Mouse (Mus musculus): ENCODE measurements at regions not wholly inside any gene's neighbourhood (a gene's known extent, or its start where the extent isn't known, plus 50 kb on each side); places are given as distances from the start of the nearest gene placed in this dataset.

- no peak overlapping the region for H3K9ac ChIP-seq (ENCODE audit: low read length)
- H3K27me3 ChIP-seq (replicated peaks; ENCODE audit: control insufficient read depth, insufficient read depth, low read length) = no peaks in the 10 kb centered on the region
- H3K36me3 ChIP-seq (ENCODE audit: control insufficient read depth, insufficient read depth, low read length) = no peaks in the 10 kb centered on the region
- DNase-seq (ENCODE audit: low spot score) = peak; percentile 50
- H3K27ac ChIP-seq (ENCODE audit: low read depth, low read length) = no peak overlapping the region
- WGBS = 33% methylated on average over 2 of the region's 2 CpGs
- H3K4me3 ChIP-seq (ENCODE audit: low read depth, low read length) = no peak overlapping the region
- peak; percentile 62; the same call in 1 of the 2 replicates for ATAC-seq
- no peaks in the 10 kb centered on the region for H3K4me1 ChIP-seq (ENCODE audit: control insufficient read depth, insufficient read depth, low read length)
- no peak overlapping the region for H3K4me2 ChIP-seq (ENCODE audit: low read length)
- no peaks in the 10 kb centered on the region for H3K9me3 ChIP-seq (replicated peaks; ENCODE audit: control insufficient read depth, low read length)
These were observed 642.3 kb downstream of the Actrt1 start for GRCm38 (mm10) chrX:46971116-46971515.

- peak; percentile 48; the same call in 1 of the 2 replicates for ATAC-seq
- DNase-seq (ENCODE audit: low spot score) = peak; percentile 52
- no peak overlapping the region for H3K4me2 ChIP-seq (ENCODE audit: low read length)
- no peak overlapping the region for H3K4me3 ChIP-seq (ENCODE audit: low read depth, low read length)
- H3K27me3 ChIP-seq (replicated peaks; ENCODE audit: control insufficient read depth, insufficient read depth, low read length) = no peaks in the 10 kb centered on the region
- H3K9me3 ChIP-seq (replicated peaks; ENCODE audit: control insufficient read depth, low read length) = no peaks in the 10 kb centered on the region
- H3K27ac ChIP-seq (ENCODE audit: low read depth, low read length) = no peak overlapping the region
- no peaks in the 10 kb centered on the region for H3K4me1 ChIP-seq (ENCODE audit: control insufficient read depth, insufficient read depth, low read length)
- no peaks in the 10 kb centered on the region for H3K36me3 ChIP-seq (ENCODE audit: control insufficient read depth, insufficient read depth, low read length)
- H3K9ac ChIP-seq (ENCODE audit: low read length) = no peak overlapping the region
These were observed 670.2 kb downstream of the Actrt1 start for GRCm38 (mm10) chrX:46998961-46999360.

GRCm38 (mm10) chrX:47009476-47009875, 680.7 kb downstream of the Actrt1 start:
- no peaks in the 10 kb centered on the region for H3K27me3 ChIP-seq (replicated peaks; ENCODE audit: control insufficient read depth, insufficient read depth, low read length)
- WGBS = 77% methylated on average over 4 of the region's 4 CpGs
- H3K36me3 ChIP-seq (ENCODE audit: control insufficient read depth, insufficient read depth, low read length) = no peaks in the 10 kb centered on the region
- no peak for ATAC-seq
- no peak overlapping the region for H3K27ac ChIP-seq (ENCODE audit: low read depth, low read length)
- no peaks in the 10 kb centered on the region for H3K9me3 ChIP-seq (replicated peaks; ENCODE audit: control insufficient read depth, low read length)
- H3K9ac ChIP-seq (ENCODE audit: low read length) = no peak overlapping the region
- no peak for DNase-seq (ENCODE audit: low spot score)
- no peak overlapping the region for H3K4me3 ChIP-seq (ENCODE audit: low read depth, low read length)
- no peak overlapping the region for H3K4me2 ChIP-seq (ENCODE audit: low read length)
- no peaks in the 10 kb centered on the region for H3K4me1 ChIP-seq (ENCODE audit: control insufficient read depth, insufficient read depth, low read length)

GRCm38 (mm10) chrX:47010087-47010486, 681.3 kb downstream of the Actrt1 start:
- H3K36me3 ChIP-seq (ENCODE audit: control insufficient read depth, insufficient read depth, low read length) = no peaks in the 10 kb centered on the region
- no peaks in the 10 kb centered on the region for H3K27me3 ChIP-seq (replicated peaks; ENCODE audit: control insufficient read depth, insufficient read depth, low read length)
- H3K9ac ChIP-seq (ENCODE audit: low read length) = no peak overlapping the region
- no peak overlapping the region for H3K27ac ChIP-seq (ENCODE audit: low read depth, low read length)
- no peak overlapping the region for H3K4me2 ChIP-seq (ENCODE audit: low read length)
- no peaks in the 10 kb centered on the region for H3K4me1 ChIP-seq (ENCODE audit: control insufficient read depth, insufficient read depth, low read length)
- 55% methylated on average over 2 of the region's 2 CpGs for WGBS
- ATAC-seq = no peak
- no peak for DNase-seq (ENCODE audit: low spot score)
- H3K4me3 ChIP-seq (ENCODE audit: low read depth, low read length) = no peak overlapping the region
- no peaks in the 10 kb centered on the region for H3K9me3 ChIP-seq (replicated peaks; ENCODE audit: control insufficient read depth, low read length)

- no peaks in the 10 kb centered on the region for H3K9me3 ChIP-seq (replicated peaks; ENCODE audit: control insufficient read depth, low read length)
- H3K27me3 ChIP-seq (replicated peaks; ENCODE audit: control insufficient read depth, insufficient read depth, low read length) = no peaks in the 10 kb centered on the region
- no peak overlapping the region for H3K9ac ChIP-seq (ENCODE audit: low read length)
- H3K4me1 ChIP-seq (ENCODE audit: control insufficient read depth, insufficient read depth, low read length) = no peaks in the 10 kb centered on the region
- 80% methylated on average over 5 of the region's 5 CpGs for WGBS
- no peaks in the 10 kb centered on the region for H3K36me3 ChIP-seq (ENCODE audit: control insufficient read depth, insufficient read depth, low read length)
- DNase-seq (ENCODE audit: low spot score) (no peak), ATAC-seq (no peak)
- H3K27ac ChIP-seq (ENCODE audit: low read depth, low read length) = no peak overlapping the region
- no peak overlapping the region for H3K4me3 ChIP-seq (ENCODE audit: low read depth, low read length)
- H3K4me2 ChIP-seq (ENCODE audit: low read length) = no peak overlapping the region
These were observed 701.0 kb downstream of the Actrt1 start for GRCm38 (mm10) chrX:47029777-47030176.

GRCm38 (mm10) chrX:47068476-47068875, 739.7 kb downstream of the Actrt1 start:
- no peak for DNase-seq (ENCODE audit: low spot score)
- WGBS = 87% methylated on average over 4 of the region's 4 CpGs
- H3K9me3 ChIP-seq (replicated peaks; ENCODE audit: control insufficient read depth, low read length) = no peaks in the 10 kb centered on the region
- H3K36me3 ChIP-seq (ENCODE audit: control insufficient read depth, insufficient read depth, low read length) = no peaks in the 10 kb centered on the region
- H3K4me1 ChIP-seq (ENCODE audit: control insufficient read depth, insufficient read depth, low read length) = no peaks in the 10 kb centered on the region
- no peak for ATAC-seq
- H3K9ac ChIP-seq (ENCODE audit: low read length) = no peak overlapping the region
- no peak overlapping the region for H3K4me2 ChIP-seq (ENCODE audit: low read length)
- H3K27ac ChIP-seq (ENCODE audit: low read depth, low read length) = no peak overlapping the region
- H3K27me3 ChIP-seq (replicated peaks; ENCODE audit: control insufficient read depth, insufficient read depth, low read length) = no peaks in the 10 kb centered on the region
- H3K4me3 ChIP-seq (ENCODE audit: low read depth, low read length) = no peak overlapping the region

Data from forebrain, embryonic 14.5 days (tissue).